Mouse (Mus musculus) CH12.LX (cell line): ENCODE data around the gene Dennd1a.

Source experiments
- CTCF ChIP-seq, 2 experiments: IDR thresholded peaks in 1 of 2; conservative IDR thresholded peaks in 1 of 2; 2 replicates each; pipeline ENCODE4 v1.5.1; 2011 to 2012; ENCODE audit warnings: low read depth in 2 of 2, low read length in 2 of 2, improper control_type of control experiment in 1 of 2, inconsistent platforms in 1 of 2, mild to moderate bottlenecking in 1 of 2, moderate library complexity in 1 of 2
- E2F4 ChIP-seq: IDR thresholded peaks from 2 replicates; pipeline ENCODE4 v1.6.1; 2011; ENCODE audit warnings: low read depth, low read length, improper control_type of control experiment; ENCODE audit not compliant: insufficient replicate concordance
- EP300 ChIP-seq: IDR thresholded peaks from 2 replicates; pipeline ENCODE4 v1.6.1; 2011; ENCODE audit warnings: low read length, improper control_type of control experiment
- JUND ChIP-seq: conservative IDR thresholded peaks from 2 replicates; pipeline ENCODE4 v1.6.1; 2011; ENCODE audit warnings: low read depth, low read length, improper control_type of control experiment
- MEF2A ChIP-seq: IDR thresholded peaks from 2 replicates; pipeline ENCODE4 v1.6.1; 2014; ENCODE audit warnings: low read depth, mild to moderate bottlenecking, inconsistent platforms, low read length, improper control_type of control experiment, borderline replicate concordance
- MXI1 ChIP-seq: IDR thresholded peaks from 2 replicates; pipeline ENCODE4 v1.6.1; 2011; ENCODE audit warnings: mild to moderate bottlenecking, low read depth, low read length, improper control_type of control experiment
- PAX5 ChIP-seq: IDR thresholded peaks from 2 replicates; pipeline ENCODE4 v1.6.1; 2012; ENCODE audit warnings: low read length, inconsistent platforms, mixed read lengths
- POLR2AphosphoS2 ChIP-seq: IDR thresholded peaks from 2 replicates; pipeline ENCODE4 v1.6.1; 2011; ENCODE audit warnings: low read depth, low read length, improper control_type of control experiment
- UBTF ChIP-seq: IDR thresholded peaks from 2 replicates; pipeline ENCODE4 v1.6.1; 2012; ENCODE audit warnings: low read depth, mild to moderate bottlenecking, inconsistent platforms, low read length, improper control_type of control experiment, moderate library complexity
- USF1 ChIP-seq: IDR thresholded peaks from 2 replicates; pipeline ENCODE4 v1.6.1; 2014; ENCODE audit warnings: low read depth, mild to moderate bottlenecking, inconsistent platforms, low read length, improper control_type of control experiment
- ZMIZ1 ChIP-seq: IDR thresholded peaks from 2 replicates; pipeline ENCODE4 v1.6.1; 2012; ENCODE audit warnings: low read depth, mild to moderate bottlenecking, inconsistent platforms, low read length, improper control_type of control experiment
- ZNF384 ChIP-seq: IDR thresholded peaks from 2 replicates; pipeline ENCODE4 v1.6.1; 2012; ENCODE audit warnings: low read depth, low read length, improper control_type of control experiment, inconsistent platforms

- no peak for TF ChIP-seq PAX5
- TF ChIP-seq MEF2A: no peak
- no peak for TF ChIP-seq UBTF
- no peak for TF ChIP-seq CTCF (conservative IDR thresholded peaks at IDR 0.05 in 1 of 2, IDR thresholded peaks at IDR 0.05 in 1 of 2; ENCODE audit: low read depth in 2 of 2, low read length in 2 of 2)
- no peak for TF ChIP-seq ZNF384
- TF ChIP-seq EP300: no peak
- TF ChIP-seq E2F4: no peak
- no peak for TF ChIP-seq JUND
- TF ChIP-seq USF1: no peak
- TF ChIP-seq POLR2AphosphoS2: no peak
- no peak for TF ChIP-seq ZMIZ1
- TF ChIP-seq MXI1: no peak
Measured at GRCm38 (mm10) chr2:38285781-38286432, 1.3 kb downstream of the Dennd1a start.
